In genomic region chr6:126427208-126427607, GRCm38 (mm10) we compare ENCODE assay signal across 30 mouse cellular contexts.
"Had no signal": no experiment of that assay in that cellular context is flagged by ENCODE, and none has a peak within 500 bp of the region (broad histone marks: within the 10 kb centered on the region; RNA-seq: fewer than 3 reads in every experiment).

No protein-coding gene starts in this region.

- DNase-seq: left cerebral cortex, postnatal 4 days; liver; liver, embryonic 13.5 days; liver, postnatal 0 days; lung, adult 18-20 months; lung, adult 2 months; lung, embryonic 14.5 days; lung, postnatal 10 days; lung, postnatal 14 days; lung, postnatal 36 days; lung, postnatal 4 days; midbrain, embryonic 14.5 days had no signal

- H3K27me3 ChIP-seq: limb, embryonic 12.5 days; limb, embryonic 13.5 days; limb, embryonic 15.5 days; liver, embryonic 12.5 days; liver, embryonic 13.5 days; liver, embryonic 15.5 days; lung, embryonic 15.5 days; megakaryocyte, embryonic 14.5 days; midbrain, embryonic 12.5 days; midbrain, embryonic 13.5 days; midbrain, embryonic 15.5 days; neural tube, embryonic 12.5 days had no signal

- H3K27ac ChIP-seq: limb, embryonic 10.5 days; limb, embryonic 12.5 days; limb, embryonic 13.5 days; limb, embryonic 15.5 days; liver, embryonic 12.5 days; liver, embryonic 13.5 days; liver, embryonic 14.5 days; liver, embryonic 15.5 days; lung, embryonic 15.5 days; macrophage; midbrain, embryonic 10.5 days; midbrain, embryonic 12.5 days; midbrain, embryonic 13.5 days; midbrain, embryonic 15.5 days; neural tube, embryonic 12.5 days had no signal

- H3K9me3 ChIP-seq: limb, embryonic 10.5 days; limb, embryonic 12.5 days; limb, embryonic 13.5 days; limb, embryonic 15.5 days; liver, embryonic 12.5 days; liver, embryonic 13.5 days; liver, embryonic 15.5 days; lung, embryonic 15.5 days; megakaryocyte, embryonic 14.5 days; midbrain, embryonic 10.5 days; midbrain, embryonic 12.5 days; midbrain, embryonic 13.5 days; midbrain, embryonic 15.5 days; neural tube, embryonic 12.5 days had no signal

- H3K4me1 ChIP-seq: limb, embryonic 10.5 days; limb, embryonic 12.5 days; limb, embryonic 13.5 days; limb, embryonic 15.5 days; liver, embryonic 12.5 days; liver, embryonic 13.5 days; liver, embryonic 15.5 days; lung, embryonic 15.5 days; megakaryocyte, embryonic 14.5 days; midbrain, embryonic 10.5 days; midbrain, embryonic 12.5 days; midbrain, embryonic 13.5 days; midbrain, embryonic 15.5 days; neural tube, embryonic 12.5 days had no signal

- H3K4me2 ChIP-seq: limb, embryonic 12.5 days; limb, embryonic 13.5 days; limb, embryonic 15.5 days; liver, embryonic 11.5 days; liver, embryonic 12.5 days; liver, embryonic 13.5 days; liver, embryonic 15.5 days; lung, embryonic 14.5 days; lung, embryonic 15.5 days; midbrain, embryonic 11.5 days; midbrain, embryonic 12.5 days; midbrain, embryonic 13.5 days; midbrain, embryonic 15.5 days; neural tube, embryonic 12.5 days had no signal

- H3K4me3 ChIP-seq: limb, embryonic 10.5 days; limb, embryonic 12.5 days; limb, embryonic 13.5 days; limb, embryonic 15.5 days; liver, embryonic 12.5 days; liver, embryonic 13.5 days; liver, embryonic 15.5 days; lung, embryonic 15.5 days; megakaryocyte, embryonic 14.5 days; midbrain, embryonic 10.5 days; midbrain, embryonic 12.5 days; midbrain, embryonic 13.5 days; midbrain, embryonic 15.5 days; myocyte; neural tube, embryonic 12.5 days had no signal

- H3K36me3 ChIP-seq: limb, embryonic 10.5 days; limb, embryonic 12.5 days; limb, embryonic 13.5 days; limb, embryonic 15.5 days; liver, embryonic 12.5 days; liver, embryonic 13.5 days; liver, embryonic 15.5 days; lung, embryonic 15.5 days; midbrain, embryonic 10.5 days; midbrain, embryonic 12.5 days; midbrain, embryonic 13.5 days; midbrain, embryonic 15.5 days; neural tube, embryonic 12.5 days had no signal

- H3K9ac ChIP-seq: limb, embryonic 12.5 days; limb, embryonic 13.5 days; limb, embryonic 15.5 days; liver, embryonic 12.5 days; liver, embryonic 13.5 days; liver, embryonic 14.5 days; liver, embryonic 15.5 days; liver, postnatal 0 days; lung, embryonic 14.5 days; lung, embryonic 15.5 days; midbrain, embryonic 12.5 days; midbrain, embryonic 13.5 days; midbrain, embryonic 15.5 days; neural tube, embryonic 12.5 days had no signal
